Mouse (Mus musculus) heart, adult 2 months (tissue): Measurements from ENCODE around the gene 1600012H06Rik.

Source experiments
- CTCF ChIP-seq: fragments of 200-600 bp; IDR thresholded peaks from 2 replicates; pipeline ENCODE4 v1.8.1; 2022; ENCODE audit warnings: antibody characterized with exemption, mild to moderate bottlenecking, moderate library complexity
- EP300 ChIP-seq: fragments of 200-500 bp; IDR thresholded peaks from 2 replicates; pipeline ENCODE4 v1.6.1; 2011; ENCODE audit warnings: low read depth, low read length, control low read depth; ENCODE audit not compliant: insufficient read depth
- POLR2A ChIP-seq: fragments of 200-500 bp; IDR thresholded peaks from 2 replicates; pipeline ENCODE4 v1.6.1; 2011; ENCODE audit warnings: mild to moderate bottlenecking, low read depth, low read length, control low read depth; ENCODE audit not compliant: insufficient read depth

DNA sequence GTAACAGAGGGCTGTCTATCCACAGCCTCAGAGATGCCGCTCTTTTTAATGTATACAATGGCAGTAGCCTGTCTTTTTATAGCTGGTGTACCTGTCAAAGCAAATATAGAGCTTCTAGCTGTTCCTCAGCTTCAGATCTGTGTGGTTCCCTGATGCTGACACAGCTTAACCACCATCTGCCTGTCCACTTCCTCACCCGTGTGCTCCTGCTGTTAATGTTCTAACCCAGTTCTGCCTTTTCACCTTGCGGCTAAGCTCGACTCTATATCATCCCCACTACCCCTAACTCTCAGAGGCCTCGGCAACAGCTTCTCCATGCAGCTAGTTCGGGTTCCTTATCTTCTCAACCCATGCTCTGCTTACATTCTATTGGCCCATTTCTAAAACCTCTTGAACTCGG lies 12.3 kb upstream of the 1600012H06Rik start:
- TF ChIP-seq CTCF (no peak), POLR2A (no peak), EP300 (no peak)
